In the genomic region with DNA sequence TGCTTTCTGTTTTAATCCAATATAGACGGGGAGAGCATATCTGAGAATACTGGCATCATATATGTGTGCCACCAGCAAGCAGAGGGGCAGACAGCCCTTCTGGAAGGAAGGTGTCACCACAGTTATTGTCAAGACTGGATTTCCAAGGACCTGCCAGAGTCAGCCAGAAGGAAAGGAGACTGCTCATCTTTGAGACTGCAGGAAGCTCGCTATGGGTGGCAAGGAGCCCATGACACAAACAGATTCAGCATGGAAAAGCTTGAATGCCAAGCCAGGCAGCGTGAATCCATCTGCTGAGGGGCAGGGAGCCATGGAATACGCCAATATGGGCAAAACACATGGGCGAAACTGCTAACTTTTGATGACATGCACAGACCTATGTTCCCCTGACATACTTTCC, we compare ENCODE assay signal across 17 mouse cellular contexts. TPM values are rescaled to one million over a fixed set of nuclear protein-coding genes. Genes with fewer than 3 reads are reported as not detected.
DNase-seq lines count a peak whose midpoint lies in the region; ATAC-seq and TF ChIP-seq lines count a peak whose summit lies in the region.
"Had no signal": no experiment of that assay in that cellular context is flagged by ENCODE, and none has a peak within 500 bp of the region (broad histone marks: within the 10 kb centered on the region; RNA-seq: fewer than 3 reads in every experiment).

No protein-coding gene starts in this region.

- H3K4me1 ChIP-seq in forebrain, embryonic 13.5 days: no peaks in the 10 kb centered on the region
- no peaks in the 10 kb centered on the region for H3K4me1 ChIP-seq in forebrain, embryonic 11.5 days (replicated peaks; ENCODE audit: control insufficient read depth, insufficient read depth, low read length)
- H3K4me1 ChIP-seq in cerebellum, adult 2 months (ENCODE audit: control insufficient read depth, insufficient read depth, low read length): peaks cover 20% of the 10 kb centered on the region
- no peaks in the 10 kb centered on the region for H3K4me1 ChIP-seq in forebrain, postnatal 0 days (ENCODE audit: insufficient read depth)
- H3K4me1 ChIP-seq in intestine, embryonic 15.5 days (replicated peaks): no peaks in the 10 kb centered on the region
- H3K4me1 ChIP-seq: liver, embryonic 12.5 days had no signal

- peak; percentile 53; the same call in 1 of the 2 replicates for ATAC-seq in forebrain, embryonic 13.5 days
- no peak for ATAC-seq in forebrain, embryonic 11.5 days (replicated peaks; ENCODE audit: low FRiP score)
- peak; percentile 94 for ATAC-seq in forebrain, postnatal 0 days
- no peak for ATAC-seq in intestine, embryonic 15.5 days
- no peak for ATAC-seq in granulocyte monocyte progenitor cell, adult 5-6 weeks (replicated peaks; ENCODE audit: poor library complexity, severe bottlenecking)
- ATAC-seq: liver, embryonic 12.5 days; midbrain, embryonic 16.5 days had no signal

- H3K9me3 ChIP-seq in forebrain, embryonic 13.5 days (replicated peaks): no peaks in the 10 kb centered on the region
- H3K9me3 ChIP-seq in forebrain, embryonic 11.5 days (ENCODE audit: control insufficient read depth, low read length): no peaks in the 10 kb centered on the region
- no peaks in the 10 kb centered on the region for H3K9me3 ChIP-seq in forebrain, postnatal 0 days (ENCODE audit: low read length)
- H3K9me3 ChIP-seq in intestine, embryonic 15.5 days: no peaks in the 10 kb centered on the region
- H3K9me3 ChIP-seq: liver, embryonic 12.5 days had no signal

- no peak for TF ChIP-seq CTCF in cerebellum, adult 2 months (IDR thresholded peaks at IDR 0.05; ENCODE audit: borderline replicate concordance, insufficient read depth, low read depth, low read length)
- TF ChIP-seq CTCF in forebrain, postnatal 0 days (IDR thresholded peaks at IDR 0.05; ENCODE audit: low read depth): no peak

- intact Hi-C loops in left cerebral cortex, postnatal 4 days (cut with DNase I): no loop called here

- no peak overlapping the region for H3K27ac ChIP-seq in forebrain, embryonic 13.5 days
- no peak overlapping the region for H3K27ac ChIP-seq in forebrain, embryonic 11.5 days (ENCODE audit: low read depth, low read length)
- H3K27ac ChIP-seq in cerebellum, adult 2 months (ENCODE audit: insufficient read depth, low read length): 0 out of 2 replicates have a peak overlapping the region, but pooled peaks have one; percentile 57
- H3K27ac ChIP-seq in forebrain, postnatal 0 days (ENCODE audit: low read depth, low read length): no peak overlapping the region
- no peak overlapping the region for H3K27ac ChIP-seq in intestine, embryonic 15.5 days
- H3K27ac ChIP-seq: gastrocnemius, adult 2 months; hindbrain, embryonic 14.5 days; liver, embryonic 12.5 days; stomach, postnatal 0 days had no signal

- TF ChIP-seq POLR2A in cerebellum, adult 2 months (IDR thresholded peaks at IDR 0.05; ENCODE audit: borderline replicate concordance, insufficient read depth, low read length): no peak

- peaks cover 7% of the 10 kb centered on the region; the same call in 1 of the 2 replicates for H3K27me3 ChIP-seq in forebrain, embryonic 13.5 days
- no peaks in the 10 kb centered on the region for H3K27me3 ChIP-seq in forebrain, embryonic 11.5 days (ENCODE audit: control insufficient read depth, insufficient read depth, low read length)
- H3K27me3 ChIP-seq in cerebellum, adult 2 months (ENCODE audit: control insufficient read depth, insufficient read depth, low read length): no peaks in the 10 kb centered on the region
- no peaks in the 10 kb centered on the region for H3K27me3 ChIP-seq in forebrain, postnatal 0 days (ENCODE audit: insufficient read depth, low read length)
- H3K27me3 ChIP-seq in intestine, embryonic 15.5 days (replicated peaks): peaks cover 9% of the 10 kb centered on the region; the same call in 1 of the 2 replicates

- no peak overlapping the region for H3K4me2 ChIP-seq in forebrain, embryonic 13.5 days
- no peak overlapping the region for H3K4me2 ChIP-seq in forebrain, embryonic 11.5 days (ENCODE audit: low read depth, low read length, severe bottlenecking)
- no peak overlapping the region for H3K4me2 ChIP-seq in forebrain, postnatal 0 days (ENCODE audit: low read depth)
- no peak overlapping the region for H3K4me2 ChIP-seq in intestine, embryonic 15.5 days (replicated peaks)
- H3K4me2 ChIP-seq: hindbrain, embryonic 14.5 days; liver, embryonic 12.5 days had no signal

- no peak overlapping the region for H3K4me3 ChIP-seq in forebrain, embryonic 13.5 days
- H3K4me3 ChIP-seq in forebrain, embryonic 11.5 days (ENCODE audit: low read depth, low read length): no peak overlapping the region
- H3K4me3 ChIP-seq in cerebellum, adult 2 months (replicated peaks; ENCODE audit: insufficient read depth, low read depth, low read length): no peak overlapping the region
- no peak overlapping the region for H3K4me3 ChIP-seq in forebrain, postnatal 0 days (ENCODE audit: low read depth, low read length)
- H3K4me3 ChIP-seq in intestine, embryonic 15.5 days (replicated peaks): no peak overlapping the region
- H3K4me3 ChIP-seq: gastrocnemius, adult 2 months; liver, embryonic 12.5 days had no signal

- WGBS in forebrain, embryonic 13.5 days: 73% methylated on average over 5 of the region's 5 CpGs
- WGBS in forebrain, embryonic 11.5 days: 87% methylated on average over 5 of the region's 5 CpGs
- WGBS in cerebellum, adult 2 months: 13% methylated on average over 5 of the region's 5 CpGs
- WGBS in forebrain, postnatal 0 days: 50% methylated on average over 5 of the region's 5 CpGs
- WGBS in intestine, embryonic 15.5 days: 86% methylated on average over 5 of the region's 5 CpGs

- no peaks in the 10 kb centered on the region for H3K36me3 ChIP-seq in forebrain, embryonic 13.5 days (ENCODE audit: poor library complexity, severe bottlenecking)
- H3K36me3 ChIP-seq in forebrain, embryonic 11.5 days (ENCODE audit: control insufficient read depth, insufficient read depth, low read length): no peaks in the 10 kb centered on the region
- H3K36me3 ChIP-seq in forebrain, postnatal 0 days (ENCODE audit: insufficient read depth): no peaks in the 10 kb centered on the region
- H3K36me3 ChIP-seq in intestine, embryonic 15.5 days: no peaks in the 10 kb centered on the region
- H3K36me3 ChIP-seq: liver, embryonic 12.5 days had no signal

- no peak for DNase-seq in forebrain, embryonic 11.5 days (ENCODE audit: low spot score)
- DNase-seq in left cerebral cortex, postnatal 4 days: peak; percentile 88
- no peak for DNase-seq in left cerebral cortex, adult 8-10 months (ENCODE audit: low spot score in 2 of 2)
- peak; percentile 89 to 95 for DNase-seq in cerebellum, adult 2 months
- DNase-seq in forebrain, postnatal 0 days: peak; percentile 85
- DNase-seq: adrenal gland, postnatal 25 days; gastrocnemius, adult 2 months; kidney, adult 2 months; kidney, postnatal 36 days; thymus, postnatal 14 days had no signal

- H3K9ac ChIP-seq in forebrain, embryonic 13.5 days: no peak overlapping the region
- no peak overlapping the region for H3K9ac ChIP-seq in forebrain, embryonic 11.5 days (ENCODE audit: low read length)
- H3K9ac ChIP-seq in forebrain, postnatal 0 days: no peak overlapping the region
- no peak overlapping the region for H3K9ac ChIP-seq in intestine, embryonic 15.5 days
- H3K9ac ChIP-seq: hindbrain, embryonic 14.5 days; liver, embryonic 12.5 days had no signal

RNA-seq across cellular contexts. Expression of a gene that starts 6.9 kb away (rescaled TPM):
- polyA plus RNA-seq in forebrain, embryonic 13.5 days (2015; fragmentation: Nextera tagmentation; extraction: Ambion mirVana): 2.1 and 2.7 TPM in 2 replicates
- polyA plus RNA-seq in forebrain, embryonic 11.5 days (2014; fragmentation: Nextera tagmentation; extraction: Ambion mirVana): 2.9 and 4.4 TPM in 2 replicates
- 1 to 10 TPM; 7.3 to 7.7 TPM for total RNA-seq in left cerebral cortex, postnatal 4 days (2021)
- total RNA-seq in left cerebral cortex, adult 8-10 months (2022): 1 to 10 TPM; 8.1 to 9.6 (median 9.0) TPM
- polyA plus RNA-seq in cerebellum, adult 2 months (2012; rRNA removed): 14.6 and 17.3 TPM in 2 replicates
- total RNA-seq in forebrain, postnatal 0 days (2014; rRNA removed): 4.3 and 6.1 TPM in 2 replicates
- polyA plus RNA-seq in forebrain, postnatal 0 days (2015; fragmentation: Nextera tagmentation; extraction: Ambion mirVana): 0.40 and 1.2 TPM in 2 replicates
- polyA plus RNA-seq in intestine, embryonic 15.5 days (2015; fragmentation: Nextera tagmentation; extraction: Ambion mirVana): 0.29 and 0.47 TPM in 2 replicates
- total RNA-seq in granulocyte monocyte progenitor cell, adult 5-6 weeks (2014; fragmentation: Nextera tagmentation): not detected in 2 replicates
- total RNA-seq in granulocyte monocyte progenitor cell, adult 5-6 weeks (2017): not detected in 2 replicates

RNA-seq across cellular contexts. Expression of a gene that starts 44.1 kb away (rescaled TPM):
- 124 and 146 TPM in 2 replicates for polyA plus RNA-seq in forebrain, embryonic 13.5 days (2015; fragmentation: Nextera tagmentation; extraction: Ambion mirVana)
- 155 and 161 TPM in 2 replicates for polyA plus RNA-seq in forebrain, embryonic 11.5 days (2014; fragmentation: Nextera tagmentation; extraction: Ambion mirVana)
- 10 to 100 TPM; 16.5 to 17.1 TPM for total RNA-seq in left cerebral cortex, postnatal 4 days (2021)
- 10 to 100 TPM in 3 of 4 experiments, 1 to 10 TPM in 1; 9.7 to 14.9 (median 11.3) TPM for total RNA-seq in left cerebral cortex, adult 8-10 months (2022)
- 49.0 and 52.2 TPM in 2 replicates for polyA plus RNA-seq in cerebellum, adult 2 months (2012; rRNA removed)
- total RNA-seq in forebrain, postnatal 0 days (2014; rRNA removed): 48.4 and 50.2 TPM in 2 replicates
- polyA plus RNA-seq in forebrain, postnatal 0 days (2015; fragmentation: Nextera tagmentation; extraction: Ambion mirVana): 68.5 and 85.3 TPM in 2 replicates
- 110 and 122 TPM in 2 replicates for polyA plus RNA-seq in intestine, embryonic 15.5 days (2015; fragmentation: Nextera tagmentation; extraction: Ambion mirVana)
- 231 and 253 TPM in 2 replicates for total RNA-seq in granulocyte monocyte progenitor cell, adult 5-6 weeks (2014; fragmentation: Nextera tagmentation)
- total RNA-seq in granulocyte monocyte progenitor cell, adult 5-6 weeks (2017): 215 and 233 TPM in 2 replicates

Comparison
In these comparisons a context has a peak if more than half of its experiments do, and no peak if none do; other contexts are left out.
1. ATAC-seq: peak in forebrain, embryonic 13.5 days (single experiment) and forebrain, postnatal 0 days (single experiment); none in forebrain, embryonic 11.5 days (single experiment), intestine, embryonic 15.5 days (single experiment) and granulocyte monocyte progenitor cell, adult 5-6 weeks (single experiment).
2. DNase-seq: peak in left cerebral cortex, postnatal 4 days (single experiment), cerebellum, adult 2 months (2 of 2) and forebrain, postnatal 0 days (single experiment); none in forebrain, embryonic 11.5 days (single experiment) and left cerebral cortex, adult 8-10 months (0 of 2).